Mouse (Mus musculus) kidney, postnatal 0 days (tissue): ENCODE data around the gene Sdhb. TPM values are rescaled to one million over a fixed set of nuclear protein-coding genes. Genes with fewer than 3 reads are reported as not detected.

ENCODE experiments used
- ATAC-seq: fragments of 200-750 bp; cut with Nextera tagmentation; replicated peaks from 2 replicates; pipeline ENCODE4 v1.8.0; 2017; ENCODE audit warnings: low read depth, moderate number of reproducible peaks, moderate TSS enrichment, moderate library complexity; ENCODE audit not compliant: low FRiP score
- DNase-seq: peaks from one replicate; pipeline ENCODE4 v3.0.0-alpha.2; 2016; ENCODE audit warnings: low spot score
- H3K27ac ChIP-seq: fragments of 300-500 bp; sonication (generic); 2 replicates; pipeline ENCODE4 v1.5.1; 2014; ENCODE audit warnings: mild to moderate bottlenecking
- H3K27me3 ChIP-seq: fragments of 300-500 bp; sonication (generic); 2 replicates; pipeline ENCODE4 v1.6.1; 2014; ENCODE audit warnings: low read length, mixed read lengths; ENCODE audit not compliant: insufficient read depth
- H3K36me3 ChIP-seq: fragments of 300-500 bp; sonication (generic); 2 replicates; pipeline ENCODE4 v1.6.1; 2014; ENCODE audit warnings: low read length, mixed read lengths; ENCODE audit not compliant: insufficient read depth
- H3K4me1 ChIP-seq: fragments of 300-500 bp; sonication (generic); replicated peaks from 2 replicates; pipeline ENCODE4 v1.6.1; 2014; ENCODE audit warnings: antibody characterized with exemption, low read length, mixed read lengths; ENCODE audit not compliant: insufficient read depth
- H3K4me2 ChIP-seq: fragments of 300-500 bp; sonication (generic); 2 replicates; pipeline ENCODE4 v1.6.1; 2014; ENCODE audit warnings: mild to moderate bottlenecking, low read length, moderate library complexity, mixed read lengths
- H3K4me3 ChIP-seq: fragments of 300-500 bp; sonication (generic); replicated peaks from 2 replicates; pipeline ENCODE4 v1.5.1; 2014; ENCODE audit warnings: low read depth, low read length
- H3K9ac ChIP-seq: fragments of 300-500 bp; sonication (generic); 2 replicates; pipeline ENCODE4 v1.6.1; 2014; ENCODE audit warnings: low read depth, low read length
- H3K9me3 ChIP-seq: fragments of 300-500 bp; sonication (generic); replicated peaks from 2 replicates; pipeline ENCODE4 v1.6.1; 2016; ENCODE audit warnings: low read length, inconsistent platforms, mixed read lengths
- CTCF ChIP-seq: IDR thresholded peaks from 2 replicates; pipeline ENCODE4 v1.5.1; 2016; ENCODE audit warnings: antibody characterized with exemption, low read depth, mild to moderate bottlenecking, moderate library complexity
- WGBS: fragments of 180-500 bp; shearing (Covaris S2); extraction: QIAGEN DNeasy Blood & Tissue Kit; methylation state at CpG from one replicate; pipeline ENCODE4 v1.1.7; 2014; 5-methylcytosine and 5-hydroxymethylcytosine counted together
- polyA plus RNA-seq: library from polyadenylated mRNA; unstranded; fragments of >200 nt; fragmentation: Nextera tagmentation; extraction: Ambion mirVana; gene quantifications from 2 replicates; pipeline ENCODE4 v1.2.1, GENCODE M21; 2015

The Sdhb gene
- polyA plus RNA-seq, 1 experiment from 2014 or later = 674 TPM

- peak overlapping the region; percentile 85 for H3K27ac ChIP-seq
- no peak overlapping the region for H3K9ac ChIP-seq
- ATAC-seq = 0 out of 2 replicates have a peak, but pooled peaks have one; percentile 6
- peaks cover 9% of the 10 kb centered on the region; the same call in 1 of the 2 replicates for H3K4me1 ChIP-seq
- H3K36me3 ChIP-seq = peaks cover 33% of the 10 kb centered on the region; the same call in 1 of the 2 replicates
- no peak for DNase-seq
- no peak for TF ChIP-seq CTCF
- H3K9me3 ChIP-seq = no peaks in the 10 kb centered on the region
- H3K4me2 ChIP-seq = no peak overlapping the region
- WGBS = 55% methylated on average over 11 of the region's 11 CpGs
- no peak overlapping the region for H3K4me3 ChIP-seq
- H3K27me3 ChIP-seq = no peaks in the 10 kb centered on the region
These were observed 60.6 kb downstream of the Sdhb start for GRCm38 (mm10) chr4:141021614-141021929.

- Histone ChIP-seq H3K27ac (no peak overlapping the region), H3K4me2 (no peak overlapping the region), H3K9ac (no peak overlapping the region), H3K4me3 (no peak overlapping the region), H3K27me3 (no peaks in the 10 kb centered on the region), H3K36me3 (peaks cover 32% of the 10 kb centered on the region; the same call in 1 of the 2 replicates), H3K4me1 (peaks cover 9% of the 10 kb centered on the region; the same call in 1 of the 2 replicates), H3K9me3 (no peaks in the 10 kb centered on the region)
- no peak for ATAC-seq
- 57% methylated on average over 9 of the region's 9 CpGs for WGBS
- no peak for TF ChIP-seq CTCF
- DNase-seq = peak; percentile 49
These were observed 63.0 kb downstream of the Sdhb start for GRCm38 (mm10) chr4:141024052-141024451.

- H3K27me3 ChIP-seq = no peaks in the 10 kb centered on the region
- WGBS = 85% methylated on average over 27 of the region's 27 CpGs
- no peak for TF ChIP-seq CTCF
- H3K9ac ChIP-seq = no peak overlapping the region
- no peak overlapping the region for H3K4me2 ChIP-seq
- H3K27ac ChIP-seq = no peak overlapping the region
- H3K4me3 ChIP-seq = no peak overlapping the region
- H3K36me3 ChIP-seq = peaks cover 33% of the 10 kb centered on the region
- peaks cover 9% of the 10 kb centered on the region; the same call in 1 of the 2 replicates for H3K4me1 ChIP-seq
- H3K9me3 ChIP-seq = no peaks in the 10 kb centered on the region
- ATAC-seq (no peak), DNase-seq (no peak)
These were observed 64.0 kb downstream of the Sdhb start for GRCm38 (mm10) chr4:141024992-141025391.

Other genes starting within 250 kb of the Sdhb start
- gene Padi6, start 218.6 kb upstream of the Sdhb start, polyA plus RNA-seq = 0.07 TPM in 1 of 2 replicates, not detected in the other
- 0.74 and 1.1 TPM in 2 replicates for gene Padi4, start 187.0 kb upstream of the Sdhb start, polyA plus RNA-seq
- 0.08 and 0.10 TPM in 2 replicates for gene Padi3, start 150.6 kb upstream of the Sdhb start, polyA plus RNA-seq
- gene Padi1, start 115.4 kb upstream of the Sdhb start, polyA plus RNA-seq = 0.23 and 0.28 TPM in 2 replicates
- gene Padi2, start 54.9 kb upstream of the Sdhb start, polyA plus RNA-seq = 21.1 and 21.8 TPM in 2 replicates
- 30.6 and 31.9 TPM in 2 replicates for gene Atp13a2, start 25.7 kb downstream of the Sdhb start, polyA plus RNA-seq
- gene Mfap2, start 49.2 kb downstream of the Sdhb start, polyA plus RNA-seq = 330 and 339 TPM in 2 replicates
- 5.9 and 7.8 TPM in 2 replicates for gene Crocc, start 99.3 kb downstream of the Sdhb start, polyA plus RNA-seq
- 87.6 and 93.1 TPM in 2 replicates for gene Necap2, start 117.2 kb downstream of the Sdhb start, polyA plus RNA-seq
- gene Spata21, start 127.1 kb downstream of the Sdhb start, polyA plus RNA-seq = 0.54 and 0.55 TPM in 2 replicates
- gene Szrd1, start 178.6 kb downstream of the Sdhb start, polyA plus RNA-seq = 38.0 and 40.4 TPM in 2 replicates
- gene Fbxo42, start 186.7 kb downstream of the Sdhb start, polyA plus RNA-seq = 14.6 and 16.1 TPM in 2 replicates